Mouse (Mus musculus) intestine, embryonic 14.5 days (tissue): ENCODE measurements around the gene Frk. TPM values are rescaled to one million over a fixed set of nuclear protein-coding genes. Genes with fewer than 3 reads are reported as not detected.
"Not testable (repeated sequence)": the region's sequence is repeated elsewhere in the genome, so short reads cannot be mapped to it uniquely, and the experiment has no call there.

Source experiments
- ATAC-seq: fragments of 200-750 bp; cut with Nextera tagmentation; replicated peaks from 2 replicates; pipeline ENCODE4 v1.8.0; 2017; ENCODE audit warnings: low read depth, moderate number of reproducible peaks, moderate TSS enrichment, moderate library complexity; ENCODE audit not compliant: low FRiP score, low TSS enrichment
- DNase-seq: peaks from one replicate; pipeline ENCODE4 v3.0.0-alpha.2; 2018; ENCODE audit warnings: low spot score
- H3K27ac ChIP-seq: fragments of 300-500 bp; sonication (generic); 2 replicates; pipeline ENCODE4 v1.5.1; 2014; ENCODE audit warnings: low read depth, mild to moderate bottlenecking, control low read depth
- H3K27me3 ChIP-seq: fragments of 300-500 bp; sonication (generic); replicated peaks from 2 replicates; pipeline ENCODE4 v1.6.1; 2014; ENCODE audit warnings: low read length, control low read depth; ENCODE audit not compliant: control insufficient read depth, insufficient read depth
- H3K36me3 ChIP-seq: fragments of 300-500 bp; sonication (generic); 2 replicates; pipeline ENCODE4 v1.6.1; 2014; ENCODE audit warnings: low read length, control low read depth; ENCODE audit not compliant: control insufficient read depth, insufficient read depth
- H3K4me1 ChIP-seq: fragments of 300-500 bp; sonication (generic); replicated peaks from 2 replicates; pipeline ENCODE4 v1.6.1; 2014; ENCODE audit warnings: low read length, control low read depth, mixed read lengths; ENCODE audit not compliant: control insufficient read depth, insufficient read depth
- H3K4me2 ChIP-seq: fragments of 300-500 bp; sonication (generic); 2 replicates; pipeline ENCODE4 v1.6.1; 2014; ENCODE audit warnings: low read length
- H3K4me3 ChIP-seq: fragments of 300-500 bp; sonication (generic); 2 replicates; pipeline ENCODE4 v1.5.1; 2014; ENCODE audit warnings: low read depth, low read length, control low read depth, mixed read lengths
- H3K9ac ChIP-seq: fragments of 300-500 bp; sonication (generic); 2 replicates; pipeline ENCODE4 v1.6.1; 2014; ENCODE audit warnings: mild to moderate bottlenecking, low read length
- H3K9me3 ChIP-seq: fragments of 300-500 bp; sonication (generic); 2 replicates; pipeline ENCODE4 v1.6.1; 2016; ENCODE audit warnings: low read length, control low read depth; ENCODE audit not compliant: control insufficient read depth
- WGBS: fragments of 180-500 bp; shearing (Covaris S2); extraction: QIAGEN DNeasy Blood & Tissue Kit; methylation state at CpG from one replicate; pipeline ENCODE4 v1.1.7; 2014; 5-methylcytosine and 5-hydroxymethylcytosine counted together
- polyA plus RNA-seq: library from polyadenylated mRNA; unstranded; fragments of >200 nt; fragmentation: Nextera tagmentation; extraction: Ambion mirVana; gene quantifications from 2 replicates; pipeline ENCODE4 v1.2.1, GENCODE M21; 2014

Gene Frk
- polyA plus RNA-seq, 1 experiment from 2014 or later, result 19.8 TPM

DNA sequence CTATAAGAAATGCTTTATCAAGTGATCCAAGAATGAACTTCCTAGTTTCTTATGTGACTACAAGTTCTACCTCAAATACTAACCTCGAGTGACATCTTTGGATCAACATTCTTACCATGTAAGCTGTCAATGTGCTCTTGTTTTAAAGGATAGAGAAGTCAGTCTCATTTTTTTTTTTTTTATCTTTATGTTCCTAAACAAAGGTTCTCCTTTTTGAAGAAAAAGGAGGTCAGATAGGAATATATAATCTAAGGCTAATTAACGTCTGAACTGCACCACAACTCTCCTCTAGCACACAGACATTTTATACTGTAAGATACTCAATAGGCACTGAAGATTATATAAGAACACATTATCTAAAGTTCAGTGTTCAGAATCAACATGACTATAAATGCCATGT lies 57.5 kb downstream of the Frk start:
- Histone ChIP-seq H3K27ac (no peak overlapping the region), H3K27me3 (no peaks in the 10 kb centered on the region), H3K9me3 (no peaks in the 10 kb centered on the region), H3K4me3 (no peak overlapping the region), H3K4me2 (no peak overlapping the region), H3K36me3 (no peaks in the 10 kb centered on the region), H3K4me1 (no peaks in the 10 kb centered on the region), H3K9ac (no peak overlapping the region)
- WGBS, result 85% methylated on average over 2 of the region's 2 CpGs
- no peak for DNase-seq
- ATAC-seq, result no peak

DNA sequence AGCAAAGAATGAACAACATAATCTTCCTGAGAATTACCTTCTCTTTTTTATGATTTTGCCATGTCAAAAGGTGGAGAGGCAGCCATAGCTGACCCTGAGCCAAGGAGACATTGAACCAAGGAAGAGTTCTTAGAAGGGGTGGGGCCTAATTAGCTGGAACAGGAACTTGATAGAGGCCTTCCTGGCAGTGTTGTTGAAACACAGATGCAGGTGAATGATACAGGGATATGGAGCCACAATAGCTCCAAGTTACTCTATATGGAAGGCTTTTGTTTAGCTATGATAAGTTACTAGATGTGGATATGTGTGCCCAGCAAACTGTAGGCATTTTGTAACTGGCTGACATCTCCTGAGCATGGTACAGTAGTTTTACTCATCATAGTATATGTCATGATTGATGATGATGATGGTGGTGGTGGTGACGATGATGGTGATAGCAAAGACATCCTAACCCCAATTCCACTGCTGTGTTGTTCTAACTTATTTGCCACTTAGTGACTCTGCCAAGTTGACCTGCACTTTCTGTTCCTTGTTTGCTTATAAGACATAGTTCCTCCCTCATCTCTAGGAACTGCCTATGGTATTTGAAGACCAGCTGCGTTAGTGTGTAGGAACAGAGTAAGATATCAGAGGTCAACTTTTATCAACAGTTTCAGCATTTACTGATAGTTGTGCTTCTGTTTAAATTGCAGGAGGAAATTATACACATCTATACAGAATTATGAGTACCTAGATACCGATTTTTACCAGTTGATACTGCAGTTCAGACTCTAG lies 58.7 kb downstream of the Frk start:
- Histone ChIP-seq H3K9me3 (no peaks in the 10 kb centered on the region), H3K9ac (no peak overlapping the region), H3K27ac (no peak overlapping the region), H3K4me3 (no peak overlapping the region), H3K27me3 (no peaks in the 10 kb centered on the region), H3K4me1 (no peaks in the 10 kb centered on the region), H3K4me2 (no peak overlapping the region), H3K36me3 (no peaks in the 10 kb centered on the region)
- no peak for DNase-seq
- 80% methylated on average over 3 of the region's 3 CpGs for WGBS
- no peak for ATAC-seq

DNA sequence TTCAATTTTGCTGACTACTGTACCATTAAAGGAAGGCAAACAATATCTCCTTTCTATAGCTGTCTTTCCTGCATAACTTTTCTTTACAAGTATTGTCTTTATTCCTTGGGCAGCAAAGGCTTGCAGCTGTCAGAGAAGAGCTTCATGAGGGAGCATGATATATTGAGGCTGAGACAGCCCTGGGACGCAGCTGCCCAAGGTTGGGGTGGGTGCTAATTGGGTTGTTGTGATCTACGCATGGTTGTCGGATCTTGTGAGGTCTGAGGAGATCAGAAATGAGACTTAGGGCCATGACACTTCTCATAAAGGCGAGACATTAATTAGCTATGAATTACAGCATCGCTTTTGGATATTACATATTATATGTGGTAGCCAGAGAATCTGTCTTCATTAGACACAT lies 67.4 kb downstream of the Frk start:
- Histone ChIP-seq H3K4me3 (no peak overlapping the region), H3K27me3 (no peaks in the 10 kb centered on the region), H3K9ac (no peak overlapping the region), H3K4me2 (no peak overlapping the region), H3K4me1 (no peaks in the 10 kb centered on the region), H3K27ac (no peak overlapping the region), H3K36me3 (no peaks in the 10 kb centered on the region), H3K9me3 (no peaks in the 10 kb centered on the region)
- ATAC-seq (no peak), DNase-seq (no peak)
- WGBS, result 82% methylated on average over 5 of the region's 5 CpGs

DNA sequence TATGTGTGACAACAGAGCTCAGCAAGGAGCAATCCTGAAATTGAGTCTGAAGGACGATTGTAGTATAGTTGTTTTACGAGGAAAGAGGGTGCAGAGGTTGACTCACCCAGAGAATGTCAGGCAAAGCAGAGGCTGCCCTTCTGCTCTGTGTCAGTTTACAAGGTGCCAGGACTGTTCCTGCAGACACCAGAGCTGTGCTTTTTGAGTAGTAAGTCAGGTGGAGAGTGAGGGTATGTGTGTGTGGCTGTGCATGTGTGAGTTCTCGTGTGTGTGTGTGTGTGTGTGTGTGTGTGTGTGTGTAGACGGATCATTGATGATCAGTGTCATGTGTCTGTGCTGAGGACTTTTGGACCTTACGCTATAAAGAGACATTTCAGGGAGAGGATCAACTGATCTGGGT lies 68.4 kb downstream of the Frk start:
- no peak for ATAC-seq
- Histone ChIP-seq H3K27me3 (no peaks in the 10 kb centered on the region), H3K9ac (no peak overlapping the region), H3K4me1 (no peaks in the 10 kb centered on the region), H3K4me3 (no peak overlapping the region), H3K9me3 (no peaks in the 10 kb centered on the region), H3K27ac (no peak overlapping the region), H3K4me2 (no peak overlapping the region), H3K36me3 (no peaks in the 10 kb centered on the region)
- WGBS, result 67% methylated on average over 5 of the region's 5 CpGs
- no peak for DNase-seq

DNA sequence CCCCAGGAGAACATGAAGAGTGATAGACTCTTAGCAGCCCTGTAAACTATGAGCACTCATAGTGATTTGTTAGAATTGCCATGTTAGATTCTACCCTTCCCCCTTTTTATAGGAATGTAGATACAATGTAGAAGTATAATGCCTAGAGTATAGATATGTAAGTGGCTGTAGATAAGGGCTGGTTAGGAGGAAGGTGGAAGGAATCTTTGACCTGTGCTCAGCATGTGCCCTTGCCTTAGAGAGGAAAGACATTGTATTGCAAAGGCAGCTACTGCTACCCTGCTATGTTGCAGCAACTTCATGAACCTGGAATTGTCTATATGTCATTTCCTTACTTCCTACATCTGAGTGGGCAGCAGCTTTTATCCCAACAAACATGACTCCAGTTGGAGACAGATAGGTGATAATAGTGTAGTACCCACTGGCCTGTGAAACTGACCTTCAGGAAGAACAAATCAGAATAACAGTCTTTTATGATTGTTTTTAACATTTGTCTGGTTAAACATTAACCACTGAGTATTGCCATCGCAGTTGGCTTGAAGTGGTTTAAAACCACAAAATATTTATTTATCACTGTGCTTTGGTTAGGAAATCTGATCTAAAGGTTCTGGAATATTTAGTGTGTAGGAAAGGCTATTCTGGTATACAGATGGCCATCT lies 80.4 kb downstream of the Frk start:
- H3K9me3 ChIP-seq, result no peaks in the 10 kb centered on the region
- no peaks in the 10 kb centered on the region for H3K36me3 ChIP-seq
- DNase-seq (no peak), ATAC-seq (no peak)
- no peak overlapping the region for H3K9ac ChIP-seq
- H3K27ac ChIP-seq, result no peak overlapping the region
- H3K27me3 ChIP-seq, result no peaks in the 10 kb centered on the region
- no peaks in the 10 kb centered on the region for H3K4me1 ChIP-seq
- H3K4me3 ChIP-seq, result no peak overlapping the region
- no peak overlapping the region for H3K4me2 ChIP-seq
- WGBS, result 71% methylated on average over 1 of the region's 1 CpGs

DNA sequence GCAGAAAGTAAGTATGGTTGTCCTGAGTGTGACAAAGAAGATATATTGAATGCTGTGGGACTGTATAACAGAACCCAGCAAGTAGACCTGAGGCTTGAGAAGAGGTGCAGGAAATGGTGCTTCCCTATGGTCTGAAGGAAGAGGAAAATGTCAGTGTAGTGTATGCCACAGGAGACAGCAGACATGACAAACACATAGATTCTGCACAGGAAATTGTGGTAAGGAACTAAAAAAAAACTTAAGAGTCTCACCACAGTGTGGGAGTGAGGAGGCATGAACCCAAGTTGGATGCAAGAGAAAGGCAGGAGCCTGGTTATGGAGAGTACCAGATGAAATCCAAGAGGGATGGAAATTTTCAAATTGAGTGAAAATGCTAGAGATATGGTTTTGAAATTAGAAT lies 132.3 kb downstream of the Frk start:
- no peak overlapping the region for H3K27ac ChIP-seq
- H3K9ac ChIP-seq, result no peak overlapping the region
- H3K9me3 ChIP-seq, result no peaks in the 10 kb centered on the region
- H3K36me3 ChIP-seq, result no peaks in the 10 kb centered on the region
- H3K4me2 ChIP-seq, result no peak overlapping the region
- DNase-seq (no peak), ATAC-seq (no peak)
- H3K27me3 ChIP-seq, result no peaks in the 10 kb centered on the region
- H3K4me1 ChIP-seq, result no peaks in the 10 kb centered on the region
- H3K4me3 ChIP-seq, result no peak overlapping the region

DNA sequence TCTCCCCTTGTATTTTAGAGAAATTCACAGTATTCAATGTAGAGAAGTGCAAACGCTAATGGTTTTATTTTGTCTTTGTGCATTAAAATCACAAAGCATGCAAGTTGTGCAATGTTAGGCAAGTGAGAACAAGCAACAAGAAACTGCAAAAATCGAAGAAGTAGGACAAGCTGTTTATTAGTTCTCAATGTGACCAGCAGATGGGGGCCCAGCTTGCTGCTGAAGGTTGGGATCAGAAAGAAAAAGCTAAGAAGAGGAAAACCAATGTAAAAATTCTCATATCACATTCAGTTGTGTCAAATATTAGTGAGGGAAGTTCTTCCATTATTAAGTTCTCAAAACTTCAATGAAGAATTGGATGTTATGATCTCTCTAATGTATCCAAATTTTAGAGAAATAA lies 134.0 kb downstream of the Frk start:
- Histone ChIP-seq H3K27ac (no peak overlapping the region), H3K4me2 (no peak overlapping the region), H3K4me3 (no peak overlapping the region), H3K36me3 (no peaks in the 10 kb centered on the region), H3K9ac (no peak overlapping the region), H3K4me1 (no peaks in the 10 kb centered on the region), H3K9me3 (no peaks in the 10 kb centered on the region), H3K27me3 (no peaks in the 10 kb centered on the region)
- WGBS, result 53% methylated on average over 2 of the region's 2 CpGs
- no peak for DNase-seq
- ATAC-seq, result no peak

DNA sequence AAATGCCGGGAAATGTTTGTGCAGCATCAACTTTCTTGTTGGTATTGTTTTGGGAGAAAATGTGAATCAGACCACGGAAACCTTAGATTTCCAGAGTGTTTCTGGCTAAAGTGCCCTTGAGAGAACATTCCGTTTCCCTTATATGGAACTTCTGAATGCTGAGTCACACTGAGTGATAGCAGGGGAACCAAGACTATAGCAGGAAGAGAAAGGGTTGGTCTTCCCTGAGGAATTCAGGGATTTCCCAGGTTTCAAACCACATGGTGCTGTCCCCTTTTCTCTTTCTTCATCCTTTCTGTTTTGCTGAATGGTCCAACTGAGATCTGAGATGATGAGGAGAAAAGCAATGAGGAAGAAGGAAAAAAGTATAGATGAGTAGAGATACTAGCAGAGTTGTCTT lies 135.3 kb downstream of the Frk start:
- Histone ChIP-seq H3K9me3 (no peaks in the 10 kb centered on the region), H3K4me1 (no peaks in the 10 kb centered on the region), H3K4me2 (no peak overlapping the region), H3K4me3 (no peak overlapping the region), H3K27me3 (no peaks in the 10 kb centered on the region), H3K36me3 (no peaks in the 10 kb centered on the region), H3K27ac (no peak overlapping the region), H3K9ac (no peak overlapping the region)
- ATAC-seq (no peak), DNase-seq (no peak)
- WGBS, result 47% methylated on average over 3 of the region's 3 CpGs

DNA sequence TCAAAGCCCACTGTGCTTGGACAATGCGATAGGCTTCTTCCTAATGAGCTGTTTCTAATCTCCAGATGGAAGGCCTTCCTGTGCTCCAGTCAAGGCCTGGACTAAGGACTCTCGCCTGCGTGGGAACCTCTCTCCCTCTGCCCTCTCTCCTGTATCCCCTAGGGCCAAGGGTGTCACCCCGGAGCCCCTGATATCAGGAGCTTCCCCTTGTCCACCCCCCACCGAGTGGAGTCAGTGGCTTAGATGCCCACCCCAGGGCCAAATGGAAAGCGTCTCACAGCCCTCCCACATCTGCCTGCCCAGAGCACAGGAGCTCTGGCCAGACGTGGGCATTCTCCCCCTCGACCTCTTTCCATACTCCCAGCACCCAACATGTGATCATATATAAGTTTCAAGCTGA lies 137.3 kb downstream of the Frk start:
- H3K4me1 ChIP-seq, ATAC-seq, H3K27me3 ChIP-seq, H3K9ac ChIP-seq, H3K9me3 ChIP-seq, H3K4me2 ChIP-seq, DNase-seq, H3K36me3 ChIP-seq, H3K27ac ChIP-seq, H3K4me3 ChIP-seq: not testable (repeated sequence)
- 86% methylated on average over 8 of the region's 8 CpGs for WGBS
